Mouse (Mus musculus): ENCODE measurements around the gene Ube3a.

Ube3a gene

GRCm38 (mm10) chr7:59228045-59228865, at the start of gene Ube3a:
Gene Ube3a, plus strand, starts transcription at chr7:59228750.
- DNase-seq (ENCODE audit: inconsistent ontology term), result peak; percentile 99

GRCm38 (mm10) chr7:59192831-59193230, 35.7 kb upstream of the Ube3a start:
- DNase-seq (ENCODE audit: inconsistent ontology term), result peak; percentile 35

- DNase-seq (ENCODE audit: inconsistent ontology term), result no peak
These were observed 13.6 kb upstream of the Ube3a start for GRCm38 (mm10) chr7:59214911-59215310.

GRCm38 (mm10) chr7:59221244-59221643, 7.3 kb upstream of the Ube3a start:
- DNase-seq (ENCODE audit: inconsistent ontology term), result no peak

GRCm38 (mm10) chr7:59228866-59229182, 274 bp downstream of the Ube3a start:
- no peak for DNase-seq (ENCODE audit: inconsistent ontology term)

- DNase-seq (ENCODE audit: inconsistent ontology term), result no peak
These were observed 797 bp downstream of the Ube3a start for GRCm38 (mm10) chr7:59229183-59229911.

- DNase-seq (ENCODE audit: inconsistent ontology term), result no peak
These were observed 1.8 kb downstream of the Ube3a start for GRCm38 (mm10) chr7:59230304-59230703.

- DNase-seq (ENCODE audit: inconsistent ontology term), result no peak
These were observed 2.2 kb downstream of the Ube3a start for GRCm38 (mm10) chr7:59230768-59231167.

GRCm38 (mm10) chr7:59231960-59232359, 3.4 kb downstream of the Ube3a start:
- DNase-seq (ENCODE audit: inconsistent ontology term), result no peak

GRCm38 (mm10) chr7:59234773-59235401, 6.3 kb downstream of the Ube3a start:
- DNase-seq (ENCODE audit: inconsistent ontology term), result no peak

GRCm38 (mm10) chr7:59243257-59243656, 14.7 kb downstream of the Ube3a start:
- DNase-seq (ENCODE audit: inconsistent ontology term), result no peak

- no peak for DNase-seq (ENCODE audit: inconsistent ontology term)
These were observed 17.0 kb downstream of the Ube3a start for GRCm38 (mm10) chr7:59245541-59245940.

GRCm38 (mm10) chr7:59253373-59253772, 24.8 kb downstream of the Ube3a start:
- DNase-seq (ENCODE audit: inconsistent ontology term), result no peak

- DNase-seq (ENCODE audit: inconsistent ontology term), result no peak
These were observed 37.0 kb downstream of the Ube3a start for GRCm38 (mm10) chr7:59265538-59265937.

GRCm38 (mm10) chr7:59271775-59272174, 43.2 kb downstream of the Ube3a start:
- DNase-seq (ENCODE audit: inconsistent ontology term), result no peak

GRCm38 (mm10) chr7:59312576-59312975, 84.0 kb downstream of the Ube3a start:
- no peak for DNase-seq (ENCODE audit: inconsistent ontology term)

GRCm38 (mm10) chr7:59322759-59323158, 94.2 kb downstream of the Ube3a start:
- DNase-seq (ENCODE audit: inconsistent ontology term), result no peak

Measured in Muller cell, postnatal 12 days (primary cell).